Mouse (Mus musculus) liver, embryonic 13.5 days (tissue): ENCODE results near the gene Hectd1. TPM values are rescaled to one million over a fixed set of nuclear protein-coding genes. Genes with fewer than 3 reads are reported as not detected.
A peak's percentile ranks its signal among the peaks of the same experiment; 100 is the strongest.

Experiments used
- ATAC-seq: fragments of 200-750 bp; cut with Nextera tagmentation; 2 replicates; pipeline ENCODE4 v1.8.0; 2017; ENCODE audit warnings: low read depth, mild to moderate bottlenecking, moderate number of reproducible peaks, moderate library complexity
- DNase-seq: peaks from one replicate; pipeline ENCODE4 v3.0.0; 2022
- H3K27ac ChIP-seq: fragments of 300-500 bp; sonication (generic); 2 replicates; pipeline ENCODE4 v1.5.1; 2015; ENCODE audit warnings: moderate library complexity, mild to moderate bottlenecking, inconsistent platforms
- H3K27me3 ChIP-seq: fragments of 300-500 bp; sonication (generic); 2 replicates; pipeline ENCODE4 v1.6.1; 2015; ENCODE audit warnings: mild to moderate bottlenecking, inconsistent platforms
- H3K36me3 ChIP-seq: fragments of 300-500 bp; sonication (generic); 2 replicates; pipeline ENCODE4 v1.6.1; 2015; ENCODE audit warnings: mild to moderate bottlenecking, inconsistent platforms
- H3K4me1 ChIP-seq: fragments of 300-500 bp; sonication (generic); replicated peaks from 2 replicates; pipeline ENCODE4 v1.6.1; 2015; ENCODE audit warnings: inconsistent platforms
- H3K4me2 ChIP-seq: fragments of 300-500 bp; sonication (generic); 2 replicates; pipeline ENCODE4 v1.6.1; 2015; ENCODE audit warnings: inconsistent platforms, mild to moderate bottlenecking, moderate library complexity
- H3K4me3 ChIP-seq: fragments of 300-500 bp; sonication (generic); replicated peaks from 2 replicates; pipeline ENCODE4 v1.5.1; 2015; ENCODE audit warnings: mild to moderate bottlenecking, inconsistent platforms
- H3K9ac ChIP-seq: fragments of 300-500 bp; sonication (generic); 2 replicates; pipeline ENCODE4 v1.6.1; 2015; ENCODE audit warnings: mild to moderate bottlenecking, inconsistent platforms
- H3K9me3 ChIP-seq: fragments of 300-500 bp; sonication (generic); replicated peaks from 2 replicates; pipeline ENCODE4 v1.6.1; 2016; ENCODE audit warnings: inconsistent platforms
- WGBS: fragments of 180-500 bp; shearing (Covaris S2); methylation state at CpG from one replicate; pipeline ENCODE4 v1.1.7; 2015; ENCODE audit not compliant: insufficient replicate concordance; 5-methylcytosine and 5-hydroxymethylcytosine counted together
- polyA plus RNA-seq: library from polyadenylated mRNA; unstranded; fragments of >200 nt; fragmentation: Nextera tagmentation; extraction: Ambion mirVana; gene quantifications from 2 replicates; pipeline ENCODE4 v1.2.1, GENCODE M21; 2015

Gene Hectd1
- polyA plus RNA-seq, 1 experiment from 2014 or later = 29.6 TPM

- 93% methylated on average over 2 of the region's 2 CpGs for WGBS
- Histone ChIP-seq H3K4me3 (no peak overlapping the region), H3K4me2 (no peak overlapping the region), H3K36me3 (no peaks in the 10 kb centered on the region), H3K4me1 (peaks cover 52% of the 10 kb centered on the region), H3K27me3 (no peaks in the 10 kb centered on the region), H3K9me3 (no peaks in the 10 kb centered on the region), H3K9ac (no peak overlapping the region), H3K27ac (no peak overlapping the region)
- no peak for DNase-seq
- ATAC-seq = no peak
Observed at GRCm38 (mm10) chr12:51696157-51696556, 133.2 kb downstream of the Hectd1 start.

DNA sequence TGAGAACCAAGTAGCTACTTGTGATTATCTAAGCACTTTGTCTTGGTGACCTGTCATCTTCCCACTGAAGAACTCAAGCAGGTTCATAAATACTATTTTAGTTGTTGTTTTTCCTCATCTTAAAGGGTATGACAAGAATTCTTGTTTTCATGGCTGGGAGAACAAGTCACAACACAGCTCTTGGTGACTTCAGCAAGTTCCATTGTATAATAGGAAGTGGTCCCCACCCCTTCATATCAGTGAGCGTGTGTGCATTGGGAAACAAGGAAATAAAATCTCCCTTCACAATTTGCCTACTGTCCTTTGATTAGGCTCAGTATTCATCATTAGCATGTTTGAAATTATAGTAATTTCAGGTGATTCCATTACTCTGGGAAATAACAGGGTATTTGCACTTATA, 134.4 kb downstream of the Hectd1 start:
- no peak overlapping the region for H3K4me3 ChIP-seq
- DNase-seq (no peak), ATAC-seq (no peak)
- WGBS = 40% methylated on average over 1 of the region's 1 CpGs
- 0 out of 2 replicates have a peak overlapping the region, but pooled peaks have one; percentile 30 for H3K27ac ChIP-seq
- H3K36me3 ChIP-seq = no peaks in the 10 kb centered on the region
- no peaks in the 10 kb centered on the region for H3K27me3 ChIP-seq
- H3K4me1 ChIP-seq = peaks cover 40% of the 10 kb centered on the region
- no peaks in the 10 kb centered on the region for H3K9me3 ChIP-seq
- no peak overlapping the region for H3K4me2 ChIP-seq
- H3K9ac ChIP-seq = no peak overlapping the region

DNA sequence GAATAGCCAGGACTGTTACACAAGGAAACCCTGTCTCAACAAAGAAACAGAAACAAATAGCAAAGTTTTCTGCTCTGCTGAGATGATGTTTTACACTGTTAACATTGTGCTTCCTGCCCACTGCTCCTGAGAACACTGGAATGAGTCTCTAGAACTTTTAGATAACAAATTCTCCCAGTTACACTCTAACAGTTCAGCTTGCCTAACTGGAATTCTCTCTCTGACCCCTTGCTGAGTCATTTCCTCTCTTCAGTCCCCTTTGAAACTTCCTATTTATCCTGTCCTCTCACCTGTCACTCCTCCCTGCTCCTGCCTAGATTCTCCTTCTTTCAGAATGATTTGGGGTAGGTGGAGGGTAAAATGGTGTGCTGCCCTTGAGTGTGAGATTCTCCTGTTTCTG, 135.2 kb downstream of the Hectd1 start:
- DNase-seq (no peak), ATAC-seq (no peak)
- H3K4me2 ChIP-seq = no peak overlapping the region
- no peaks in the 10 kb centered on the region for H3K9me3 ChIP-seq
- no peak overlapping the region for H3K4me3 ChIP-seq
- peak overlapping the region; percentile 74 for H3K27ac ChIP-seq
- no peaks in the 10 kb centered on the region for H3K36me3 ChIP-seq
- no peaks in the 10 kb centered on the region for H3K27me3 ChIP-seq
- H3K4me1 ChIP-seq = peaks cover 37% of the 10 kb centered on the region
- H3K9ac ChIP-seq = 0 out of 2 replicates have a peak overlapping the region, but pooled peaks have one; percentile 20

Other genes with a start within 250 kb of the Hectd1 start
- 0.13 and 0.15 TPM in 2 replicates for gene Coch, start 236.2 kb downstream of the Hectd1 start, polyA plus RNA-seq
- gene Ap4s1, start 138.5 kb downstream of the Hectd1 start, polyA plus RNA-seq = 17.1 and 17.5 TPM in 2 replicates
- 13.4 and 14.5 TPM in 2 replicates for gene Strn3, start 137.6 kb downstream of the Hectd1 start, polyA plus RNA-seq
- 5.1 and 6.0 TPM in 2 replicates for gene Heatr5a, start 141.8 kb upstream of the Hectd1 start, polyA plus RNA-seq
- 16.7 and 17.4 TPM in 2 replicates for gene Dtd2, start 177.0 kb upstream of the Hectd1 start, polyA plus RNA-seq
- gene Gpr33, start 198.5 kb upstream of the Hectd1 start, polyA plus RNA-seq = not detected in 2 replicates